Mouse (Mus musculus): ENCODE measurements around the gene Vtn. TPM values are rescaled to one million over a fixed set of nuclear protein-coding genes. Genes with fewer than 3 reads are reported as not detected.
"Not testable (repeated sequence)": the region's sequence is repeated elsewhere in the genome, so short reads cannot be mapped to it uniquely, and the experiment has no call there.

Vtn gene
- polyA plus RNA-seq, 1 experiment from 2014 or later: 0.81 TPM

DNA sequence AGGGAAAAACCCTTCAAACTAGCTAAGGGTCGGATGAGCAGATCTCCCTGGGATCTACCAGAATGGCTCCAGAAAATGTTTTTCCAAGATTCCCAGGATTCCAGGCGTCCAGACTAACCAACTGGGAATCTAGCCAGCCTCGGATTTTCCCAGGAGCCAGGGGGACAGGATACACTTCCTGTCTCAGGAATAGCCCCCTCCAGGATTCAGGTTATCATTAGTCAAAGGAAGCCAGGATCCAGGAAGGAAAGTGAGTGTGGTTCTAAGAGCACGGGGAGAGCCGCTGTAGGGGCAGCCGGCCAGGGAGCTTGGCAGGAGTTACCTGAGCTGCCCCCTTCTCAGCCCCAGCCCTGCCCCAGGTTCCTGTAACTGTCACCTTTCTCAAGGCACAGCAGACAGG is 32.2 kb downstream of the Vtn start:
- Histone ChIP-seq H3K27me3 (ENCODE audit: control insufficient read depth, insufficient read depth, low read length) (no peaks in the 10 kb centered on the region), H3K27ac (ENCODE audit: low read length) (no peak overlapping the region; the same call in 1 of the 2 replicates), H3K4me2 (replicated peaks; ENCODE audit: low read depth, low read length) (no peak overlapping the region), H3K4me3 (ENCODE audit: low read depth, low read length) (no peak overlapping the region), H3K9ac (replicated peaks; ENCODE audit: low read depth, low read length) (no peak overlapping the region), H3K9me3 (ENCODE audit: control insufficient read depth, low read depth, low read length) (no peaks in the 10 kb centered on the region), H3K36me3 (ENCODE audit: control insufficient read depth, insufficient read depth, low read length) (peaks cover 42% of the 10 kb centered on the region), H3K4me1 (ENCODE audit: control insufficient read depth, insufficient read depth, low read length) (peaks cover 7% of the 10 kb centered on the region)
- WGBS: 65% methylated on average over 6 of the region's 6 CpGs
- no peak for ATAC-seq (ENCODE audit: insufficient number of reproducible peaks, insufficient read depth, low FRiP score, low read depth)

DNA sequence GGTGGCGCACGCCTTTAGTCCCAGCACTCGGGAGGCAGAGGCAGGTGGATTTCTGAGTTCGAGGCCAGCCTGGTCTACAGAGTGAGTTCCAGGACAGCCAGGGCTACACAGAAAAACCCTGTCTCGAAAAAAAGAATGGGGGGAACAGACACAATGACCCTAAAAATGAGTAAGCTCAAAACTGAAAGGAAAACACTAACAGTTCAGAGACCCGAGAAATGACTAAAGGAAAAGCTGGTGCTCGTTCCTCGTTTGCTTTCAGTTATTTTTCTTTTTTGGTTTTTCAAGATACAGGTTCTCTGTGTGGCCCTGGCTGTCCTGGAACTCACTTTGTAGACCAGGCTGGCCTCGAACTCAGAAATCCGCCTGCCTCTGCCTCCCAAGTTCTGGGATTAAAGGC is 32.6 kb downstream of the Vtn start:
- WGBS: 88% methylated on average over 10 of the region's 10 CpGs
- H3K9me3 ChIP-seq (ENCODE audit: control insufficient read depth, low read depth, low read length); ATAC-seq (ENCODE audit: insufficient number of reproducible peaks, insufficient read depth, low FRiP score, low read depth); H3K27me3 ChIP-seq (ENCODE audit: control insufficient read depth, insufficient read depth, low read length); H3K4me2 ChIP-seq (replicated peaks; ENCODE audit: low read depth, low read length); H3K4me3 ChIP-seq (ENCODE audit: low read depth, low read length); H3K9ac ChIP-seq (replicated peaks; ENCODE audit: low read depth, low read length); H3K4me1 ChIP-seq (ENCODE audit: control insufficient read depth, insufficient read depth, low read length); H3K27ac ChIP-seq (ENCODE audit: low read length): not testable (repeated sequence)
- H3K36me3 ChIP-seq (ENCODE audit: control insufficient read depth, insufficient read depth, low read length): peaks cover 37% of the 10 kb centered on the region

GRCm38 (mm10) chr11:78534516-78534915 is 35.6 kb downstream of the Vtn start:
- H3K4me1 ChIP-seq (ENCODE audit: control insufficient read depth, insufficient read depth, low read length): peaks cover 20% of the 10 kb centered on the region

GRCm38 (mm10) chr11:78535376-78536079 is 36.6 kb downstream of the Vtn start:
- H3K4me2 ChIP-seq (replicated peaks; ENCODE audit: low read depth, low read length): peak overlapping the region; percentile 60
- peaks cover 10% of the 10 kb centered on the region for H3K36me3 ChIP-seq (ENCODE audit: control insufficient read depth, insufficient read depth, low read length)
- peak overlapping the region; percentile 66 for H3K4me3 ChIP-seq (ENCODE audit: low read depth, low read length)
- peak overlapping the region; percentile 59 for H3K9ac ChIP-seq (replicated peaks; ENCODE audit: low read depth, low read length)
- peaks cover 20% of the 10 kb centered on the region for H3K4me1 ChIP-seq (ENCODE audit: control insufficient read depth, insufficient read depth, low read length)
- no peak; the same call in 1 of the 2 replicates for ATAC-seq (ENCODE audit: insufficient number of reproducible peaks, insufficient read depth, low FRiP score, low read depth)
- under 1% methylated on average over 23 of the region's 23 CpGs for WGBS
- H3K9me3 ChIP-seq (ENCODE audit: control insufficient read depth, low read depth, low read length): no peaks in the 10 kb centered on the region
- H3K27ac ChIP-seq (ENCODE audit: low read length): peak overlapping the region; percentile 90
- H3K27me3 ChIP-seq (ENCODE audit: control insufficient read depth, insufficient read depth, low read length): no peaks in the 10 kb centered on the region

More at GRCm38 (mm10) chr11:78534516-78534915, 35.6 kb downstream of the Vtn start:
- Histone ChIP-seq H3K9ac (replicated peaks; ENCODE audit: low read depth, low read length) (no peak overlapping the region), H3K27ac (ENCODE audit: low read length) (no peak overlapping the region), H3K27me3 (ENCODE audit: control insufficient read depth, insufficient read depth, low read length) (no peaks in the 10 kb centered on the region), H3K4me2 (replicated peaks; ENCODE audit: low read depth, low read length) (peak overlapping the region; percentile 60), H3K9me3 (ENCODE audit: control insufficient read depth, low read depth, low read length) (no peaks in the 10 kb centered on the region), H3K4me3 (ENCODE audit: low read depth, low read length) (peak overlapping the region; percentile 66; the same call in 1 of the 2 replicates), H3K36me3 (ENCODE audit: control insufficient read depth, insufficient read depth, low read length) (peaks cover 14% of the 10 kb centered on the region)
- ATAC-seq (ENCODE audit: insufficient number of reproducible peaks, insufficient read depth, low FRiP score, low read depth): no peak
- 85% methylated on average over 4 of the region's 4 CpGs for WGBS

DNA sequence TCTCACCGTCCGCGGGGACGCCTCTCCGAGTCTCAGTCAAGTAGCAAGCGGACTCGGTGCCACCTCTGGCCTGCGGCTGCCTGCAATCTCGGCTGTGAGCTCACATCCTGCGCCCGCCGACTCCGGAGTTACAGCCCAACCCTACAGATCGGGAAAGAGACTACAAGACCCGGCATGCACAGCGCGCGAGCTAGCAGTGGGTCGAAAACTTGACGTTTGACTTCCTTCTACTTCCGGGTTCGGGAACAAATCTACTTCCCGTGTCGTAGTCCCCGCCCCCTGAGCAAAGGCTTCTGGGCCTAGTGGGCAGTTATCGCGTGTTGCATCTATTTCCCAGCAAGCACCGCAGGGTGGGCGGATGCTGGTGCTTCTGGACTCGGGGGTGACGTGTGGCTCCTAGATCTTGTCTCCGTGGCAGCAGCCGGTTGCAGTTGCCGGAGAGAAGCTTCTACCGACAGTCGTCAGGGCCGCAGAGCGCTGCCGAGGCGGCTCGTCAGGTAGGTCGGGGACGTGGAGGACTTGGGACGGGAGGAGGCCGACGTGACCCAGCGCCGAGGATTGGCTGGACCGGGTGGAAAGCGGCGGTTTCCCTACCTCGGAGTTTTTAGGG is 37.3 kb downstream of the Vtn start, which contains the start of the genes Tnfaip1 and Ift20:
Gene Tnfaip1 (minus strand): TSS at position 253 of the 610 bp plus-strand sequence.
Gene Ift20 (plus strand): TSS at position 282 of the 610 bp plus-strand sequence.
- Histone ChIP-seq H3K27me3 (ENCODE audit: control insufficient read depth, insufficient read depth, low read length) (no peaks in the 10 kb centered on the region), H3K9ac (replicated peaks; ENCODE audit: low read depth, low read length) (peak within 1 kb of the TSS; percentile 59), H3K4me3 (ENCODE audit: low read depth, low read length) (peak within 1 kb of the TSS; percentile 66), H3K9me3 (ENCODE audit: control insufficient read depth, low read depth, low read length) (no peaks in the 10 kb centered on the region), H3K4me2 (replicated peaks; ENCODE audit: low read depth, low read length) (peak within 1 kb of the TSS; percentile 64), H3K36me3 (ENCODE audit: control insufficient read depth, insufficient read depth, low read length) (peaks cover 16% of the 10 kb centered on the region), H3K27ac (ENCODE audit: low read length) (peak within 1 kb of the TSS; percentile 90), H3K4me1 (ENCODE audit: control insufficient read depth, insufficient read depth, low read length) (peaks cover 20% of the 10 kb centered on the region)
- ATAC-seq (ENCODE audit: insufficient number of reproducible peaks, insufficient read depth, low FRiP score, low read depth): peak; percentile 98
- WGBS: under 1% methylated on average over 52 of the region's 52 CpGs

DNA sequence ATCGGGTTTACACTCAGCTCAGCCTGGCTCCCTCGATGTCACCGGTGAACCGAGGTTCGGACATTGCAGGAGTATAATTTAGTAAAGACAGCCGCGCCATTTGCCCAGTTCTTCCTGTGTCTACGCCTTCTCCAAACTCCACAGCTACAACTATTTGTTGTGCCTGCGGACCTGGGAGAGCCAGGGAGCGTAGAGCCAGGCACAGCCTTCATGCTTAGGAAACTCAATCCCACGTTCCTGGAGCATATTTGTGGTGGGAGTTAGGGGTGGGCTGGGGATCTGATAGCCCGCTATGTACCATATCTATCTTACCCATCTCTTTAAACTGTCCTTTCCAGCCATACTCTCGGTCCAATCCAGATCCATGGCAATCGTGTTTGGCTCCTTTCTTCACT is 37.8 kb downstream of the Vtn start:
- Histone ChIP-seq H3K4me3 (ENCODE audit: low read depth, low read length) (peak overlapping the region; percentile 66), H3K27me3 (ENCODE audit: control insufficient read depth, insufficient read depth, low read length) (no peaks in the 10 kb centered on the region), H3K36me3 (ENCODE audit: control insufficient read depth, insufficient read depth, low read length) (peaks cover 19% of the 10 kb centered on the region), H3K4me2 (replicated peaks; ENCODE audit: low read depth, low read length) (peak overlapping the region; percentile 64), H3K9ac (replicated peaks; ENCODE audit: low read depth, low read length) (peak overlapping the region; percentile 57), H3K4me1 (ENCODE audit: control insufficient read depth, insufficient read depth, low read length) (peaks cover 20% of the 10 kb centered on the region), H3K9me3 (ENCODE audit: control insufficient read depth, low read depth, low read length) (no peaks in the 10 kb centered on the region), H3K27ac (ENCODE audit: low read length) (peak overlapping the region; percentile 77)
- no peak for ATAC-seq (ENCODE audit: insufficient number of reproducible peaks, insufficient read depth, low FRiP score, low read depth)
- 2% methylated on average over 14 of the region's 14 CpGs for WGBS

DNA sequence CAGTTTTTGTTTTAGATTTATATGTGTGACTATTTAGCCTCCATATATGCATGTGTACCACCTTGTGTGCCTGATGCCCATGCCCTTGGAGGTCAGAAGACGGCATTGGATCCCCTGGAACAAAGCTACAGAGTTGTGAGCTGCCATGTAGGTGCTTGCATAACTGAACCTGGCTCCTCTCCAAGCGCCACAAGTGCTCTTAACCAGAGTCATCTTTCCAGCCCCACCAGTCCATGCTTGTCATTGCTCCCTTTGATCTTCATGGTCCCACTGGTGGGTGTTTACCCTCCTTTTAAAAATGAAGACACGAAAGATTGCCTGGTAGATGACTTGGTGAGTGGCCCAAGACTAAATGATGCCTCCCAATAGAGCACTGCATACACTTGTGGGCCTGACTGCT is 41.5 kb downstream of the Vtn start:
- ATAC-seq (ENCODE audit: insufficient number of reproducible peaks, insufficient read depth, low FRiP score, low read depth): no peak
- H3K4me2 ChIP-seq (replicated peaks; ENCODE audit: low read depth, low read length): no peak overlapping the region
- peaks cover 28% of the 10 kb centered on the region for H3K36me3 ChIP-seq (ENCODE audit: control insufficient read depth, insufficient read depth, low read length)
- H3K4me3 ChIP-seq (ENCODE audit: low read depth, low read length): no peak overlapping the region
- 91% methylated on average over 3 of the region's 3 CpGs for WGBS
- H3K9ac ChIP-seq (replicated peaks; ENCODE audit: low read depth, low read length): no peak overlapping the region
- no peaks in the 10 kb centered on the region for H3K27me3 ChIP-seq (ENCODE audit: control insufficient read depth, insufficient read depth, low read length)
- H3K9me3 ChIP-seq (ENCODE audit: control insufficient read depth, low read depth, low read length): no peaks in the 10 kb centered on the region
- peaks cover 13% of the 10 kb centered on the region for H3K4me1 ChIP-seq (ENCODE audit: control insufficient read depth, insufficient read depth, low read length)
- H3K27ac ChIP-seq (ENCODE audit: low read length): no peak overlapping the region

- Histone ChIP-seq H3K36me3 (ENCODE audit: control insufficient read depth, insufficient read depth, low read length) (peaks cover 30% of the 10 kb centered on the region), H3K4me3 (ENCODE audit: low read depth, low read length) (no peak overlapping the region), H3K4me1 (ENCODE audit: control insufficient read depth, insufficient read depth, low read length) (peaks cover 4% of the 10 kb centered on the region; the same call in 1 of the 2 replicates), H3K4me2 (replicated peaks; ENCODE audit: low read depth, low read length) (no peak overlapping the region), H3K9ac (replicated peaks; ENCODE audit: low read depth, low read length) (no peak overlapping the region), H3K27ac (ENCODE audit: low read length) (no peak overlapping the region), H3K9me3 (ENCODE audit: control insufficient read depth, low read depth, low read length) (no peaks in the 10 kb centered on the region), H3K27me3 (ENCODE audit: control insufficient read depth, insufficient read depth, low read length) (no peaks in the 10 kb centered on the region)
- no peak for ATAC-seq (ENCODE audit: insufficient number of reproducible peaks, insufficient read depth, low FRiP score, low read depth)
- 89% methylated on average over 7 of the region's 7 CpGs for WGBS
These were observed 45.7 kb downstream of the Vtn start for GRCm38 (mm10) chr11:78544449-78545111.

All from stomach, embryonic 14.5 days (tissue).